Mouse (Mus musculus): ENCODE results near the gene Akr1c14. TPM values are rescaled to one million over a fixed set of nuclear protein-coding genes. Genes with fewer than 3 reads are reported as not detected.
"Not testable (repeated sequence)": the region's sequence is repeated elsewhere in the genome, so short reads cannot be mapped to it uniquely, and the experiment has no call there.

The Akr1c14 gene
- polyA plus RNA-seq, 1 experiment, result 0.46 TPM

- Histone ChIP-seq H3K4me1 (ENCODE audit: control insufficient read depth, insufficient read depth, low read length) (no peaks in the 10 kb centered on the region), H3K36me3 (ENCODE audit: control insufficient read depth, insufficient read depth, low read length) (no peaks in the 10 kb centered on the region)
- TF ChIP-seq CTCF (IDR thresholded peaks at IDR 0.05; ENCODE audit: control insufficient read depth, insufficient read depth, insufficient replicate concordance, low read depth, low read length) (no peak), POLR2A (IDR thresholded peaks at IDR 0.05; ENCODE audit: control insufficient read depth, low read depth, low read length) (no peak)
Measured at GRCm38 (mm10) chr13:4046841-4047240, 2.0 kb upstream of the Akr1c14 start.

DNA sequence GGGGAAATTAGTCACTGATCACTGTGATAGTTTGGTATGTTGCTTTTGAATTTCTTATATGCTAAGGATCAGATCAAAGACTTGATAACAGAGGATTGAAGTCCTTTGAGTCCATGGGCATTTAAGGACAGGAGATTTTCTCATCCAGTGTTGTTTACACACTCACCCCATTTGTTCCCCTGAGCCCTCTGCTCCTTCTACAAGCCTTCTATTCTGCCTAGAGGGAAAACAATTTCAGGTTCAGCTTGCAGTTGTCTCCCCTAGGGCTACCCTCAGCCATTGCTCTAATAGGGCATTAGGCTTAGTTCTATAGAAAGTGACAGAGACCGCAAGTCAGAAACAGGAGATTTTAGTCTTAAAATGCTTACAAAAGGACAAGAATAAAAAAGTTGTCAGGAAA lies 585 bp upstream of the Akr1c14 start:
- H3K4me1 ChIP-seq (ENCODE audit: control insufficient read depth, insufficient read depth, low read length), result no peaks in the 10 kb centered on the region
- no peaks in the 10 kb centered on the region for H3K27me3 ChIP-seq (ENCODE audit: control insufficient read depth, insufficient read depth, low read length)
- no peak overlapping the region for H3K4me3 ChIP-seq (ENCODE audit: control insufficient read depth, low read depth, low read length)
- H3K36me3 ChIP-seq (ENCODE audit: control insufficient read depth, insufficient read depth, low read length), result no peaks in the 10 kb centered on the region
- no peak for TF ChIP-seq POLR2A (IDR thresholded peaks at IDR 0.05; ENCODE audit: control insufficient read depth, low read depth, low read length)
- no peak for TF ChIP-seq CTCF (IDR thresholded peaks at IDR 0.05; ENCODE audit: control insufficient read depth, insufficient read depth, insufficient replicate concordance, low read depth, low read length)
- no peak overlapping the region for H3K27ac ChIP-seq (ENCODE audit: control insufficient read depth, insufficient read depth, low read depth, low read length)

More at GRCm38 (mm10) chr13:4046841-4047240, 2.0 kb upstream of the Akr1c14 start:
- no peak overlapping the region for H3K27ac ChIP-seq (ENCODE audit: control insufficient read depth, insufficient read depth, low read depth, low read length)
- H3K27me3 ChIP-seq (ENCODE audit: control insufficient read depth, insufficient read depth, low read length), result no peaks in the 10 kb centered on the region
- no peak overlapping the region for H3K4me3 ChIP-seq (ENCODE audit: control insufficient read depth, low read depth, low read length)

DNA sequence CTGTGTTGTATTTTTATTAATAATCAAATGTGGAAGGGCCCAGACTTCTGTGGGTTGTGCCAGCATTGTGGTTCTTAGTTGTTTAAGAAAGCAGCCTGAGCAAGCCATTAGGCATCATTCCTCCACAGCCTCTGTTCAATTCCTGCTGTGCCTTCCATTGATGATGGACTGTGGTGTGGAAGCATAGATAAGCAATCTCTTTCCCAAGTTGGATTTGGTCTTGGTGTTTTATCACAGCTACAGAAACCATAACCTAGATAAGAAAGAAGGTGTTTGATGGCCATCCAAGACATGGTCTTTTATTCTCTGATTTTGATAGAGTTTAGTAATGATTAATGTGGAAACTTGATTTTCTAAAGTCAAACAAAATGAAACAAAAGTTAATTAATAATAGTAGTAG lies 844 bp downstream of the Akr1c14 start:
- Histone ChIP-seq H3K36me3 (ENCODE audit: control insufficient read depth, insufficient read depth, low read length) (no peaks in the 10 kb centered on the region), H3K4me3 (ENCODE audit: control insufficient read depth, low read depth, low read length) (no peak overlapping the region), H3K27ac (ENCODE audit: control insufficient read depth, insufficient read depth, low read depth, low read length) (no peak overlapping the region), H3K27me3 (ENCODE audit: control insufficient read depth, insufficient read depth, low read length) (no peaks in the 10 kb centered on the region), H3K4me1 (ENCODE audit: control insufficient read depth, insufficient read depth, low read length) (no peaks in the 10 kb centered on the region)
- no peak for TF ChIP-seq CTCF (IDR thresholded peaks at IDR 0.05; ENCODE audit: control insufficient read depth, insufficient read depth, insufficient replicate concordance, low read depth, low read length)

DNA sequence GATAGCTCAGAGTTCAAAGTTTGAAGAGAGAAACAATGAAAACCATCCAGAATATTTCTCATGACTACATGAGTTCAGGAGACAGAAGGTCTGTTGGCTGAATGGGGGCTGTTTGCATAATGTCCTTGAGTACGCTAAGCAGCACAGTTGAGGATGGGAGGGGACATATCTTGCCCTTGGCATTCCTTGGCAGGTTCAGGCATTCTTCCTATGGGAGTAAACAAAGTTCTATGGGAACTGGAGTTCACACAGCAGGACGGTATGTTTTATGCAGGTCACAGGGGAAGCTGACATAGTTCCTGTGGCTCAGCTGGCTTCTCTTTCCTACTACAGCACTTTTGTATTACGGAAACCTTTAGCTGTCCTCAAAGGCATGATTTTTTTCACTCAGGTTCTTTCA lies 6.6 kb downstream of the Akr1c14 start:
- Histone ChIP-seq H3K36me3 (ENCODE audit: control insufficient read depth, insufficient read depth, low read length) (no peaks in the 10 kb centered on the region), H3K4me3 (ENCODE audit: control insufficient read depth, low read depth, low read length) (no peak overlapping the region), H3K4me1 (ENCODE audit: control insufficient read depth, insufficient read depth, low read length) (no peaks in the 10 kb centered on the region), H3K27me3 (ENCODE audit: control insufficient read depth, insufficient read depth, low read length) (no peaks in the 10 kb centered on the region), H3K27ac (ENCODE audit: control insufficient read depth, insufficient read depth, low read depth, low read length) (no peak overlapping the region)
- TF ChIP-seq CTCF (IDR thresholded peaks at IDR 0.05; ENCODE audit: control insufficient read depth, insufficient read depth, insufficient replicate concordance, low read depth, low read length) (no peak), POLR2A (IDR thresholded peaks at IDR 0.05; ENCODE audit: control insufficient read depth, low read depth, low read length) (no peak)

DNA sequence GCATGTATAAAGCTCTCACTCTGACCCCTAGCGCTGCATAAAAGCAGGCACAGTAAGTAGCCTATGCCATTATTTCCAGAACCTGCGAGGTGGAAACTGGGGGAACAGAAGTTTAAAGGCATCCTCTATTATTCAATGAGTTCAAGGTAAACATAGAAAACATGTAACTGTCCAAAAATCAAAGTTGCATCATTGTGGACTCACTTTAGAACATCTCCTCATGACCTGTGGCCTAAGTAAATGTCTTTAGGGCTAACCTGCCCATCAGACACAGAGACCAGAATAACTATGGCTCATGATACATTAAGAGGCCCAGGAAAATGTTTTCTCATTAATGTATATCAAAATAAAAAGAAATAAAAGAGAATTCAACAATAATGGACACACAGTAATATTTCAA lies 7.4 kb downstream of the Akr1c14 start:
- TF ChIP-seq CTCF (IDR thresholded peaks at IDR 0.05; ENCODE audit: control insufficient read depth, insufficient read depth, insufficient replicate concordance, low read depth, low read length), result no peak
- TF ChIP-seq POLR2A (IDR thresholded peaks at IDR 0.05; ENCODE audit: control insufficient read depth, low read depth, low read length), result no peak
- Histone ChIP-seq H3K27me3 (ENCODE audit: control insufficient read depth, insufficient read depth, low read length) (no peaks in the 10 kb centered on the region), H3K27ac (ENCODE audit: control insufficient read depth, insufficient read depth, low read depth, low read length) (no peak overlapping the region; the same call in 1 of the 2 replicates), H3K4me3 (ENCODE audit: control insufficient read depth, low read depth, low read length) (no peak overlapping the region), H3K36me3 (ENCODE audit: control insufficient read depth, insufficient read depth, low read length) (no peaks in the 10 kb centered on the region), H3K4me1 (ENCODE audit: control insufficient read depth, insufficient read depth, low read length) (no peaks in the 10 kb centered on the region)

GRCm38 (mm10) chr13:4058239-4058638 lies 9.4 kb downstream of the Akr1c14 start:
- H3K27ac ChIP-seq (ENCODE audit: control insufficient read depth, insufficient read depth, low read depth, low read length); H3K4me3 ChIP-seq (ENCODE audit: control insufficient read depth, low read depth, low read length); H3K4me1 ChIP-seq (ENCODE audit: control insufficient read depth, insufficient read depth, low read length); H3K36me3 ChIP-seq (ENCODE audit: control insufficient read depth, insufficient read depth, low read length); H3K27me3 ChIP-seq (ENCODE audit: control insufficient read depth, insufficient read depth, low read length): not testable (repeated sequence)

DNA sequence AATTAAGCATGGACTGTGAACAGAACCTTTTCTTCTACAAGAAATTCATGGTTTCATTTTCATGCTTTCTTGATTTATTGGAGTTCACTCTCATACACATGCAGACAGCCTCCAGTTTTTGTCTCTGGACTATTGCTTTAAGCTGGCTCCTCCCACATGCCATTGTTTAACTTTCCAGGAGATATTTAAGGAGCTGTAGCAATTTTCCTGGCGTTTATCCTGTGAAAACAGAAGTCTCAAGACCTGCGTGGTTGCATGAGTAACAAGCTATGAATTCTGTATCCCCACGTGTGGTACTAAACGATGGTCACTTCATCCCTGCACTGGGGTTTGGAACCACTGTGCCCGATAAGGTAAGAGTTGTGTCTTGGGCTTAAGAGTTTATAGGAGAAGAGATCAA lies 10.6 kb downstream of the Akr1c14 start:
- Histone ChIP-seq H3K4me1 (ENCODE audit: control insufficient read depth, insufficient read depth, low read length) (no peaks in the 10 kb centered on the region), H3K27me3 (ENCODE audit: control insufficient read depth, insufficient read depth, low read length) (no peaks in the 10 kb centered on the region), H3K27ac (ENCODE audit: control insufficient read depth, insufficient read depth, low read depth, low read length) (0 out of 2 replicates have a peak overlapping the region, but pooled peaks have one; percentile 8), H3K36me3 (ENCODE audit: control insufficient read depth, insufficient read depth, low read length) (no peaks in the 10 kb centered on the region), H3K4me3 (ENCODE audit: control insufficient read depth, low read depth, low read length) (peak overlapping the region; percentile 24; the same call in 1 of the 2 replicates)
- TF ChIP-seq CTCF (IDR thresholded peaks at IDR 0.05; ENCODE audit: control insufficient read depth, insufficient read depth, insufficient replicate concordance, low read depth, low read length), result no peak
- TF ChIP-seq POLR2A (IDR thresholded peaks at IDR 0.05; ENCODE audit: control insufficient read depth, low read depth, low read length), result no peak

DNA sequence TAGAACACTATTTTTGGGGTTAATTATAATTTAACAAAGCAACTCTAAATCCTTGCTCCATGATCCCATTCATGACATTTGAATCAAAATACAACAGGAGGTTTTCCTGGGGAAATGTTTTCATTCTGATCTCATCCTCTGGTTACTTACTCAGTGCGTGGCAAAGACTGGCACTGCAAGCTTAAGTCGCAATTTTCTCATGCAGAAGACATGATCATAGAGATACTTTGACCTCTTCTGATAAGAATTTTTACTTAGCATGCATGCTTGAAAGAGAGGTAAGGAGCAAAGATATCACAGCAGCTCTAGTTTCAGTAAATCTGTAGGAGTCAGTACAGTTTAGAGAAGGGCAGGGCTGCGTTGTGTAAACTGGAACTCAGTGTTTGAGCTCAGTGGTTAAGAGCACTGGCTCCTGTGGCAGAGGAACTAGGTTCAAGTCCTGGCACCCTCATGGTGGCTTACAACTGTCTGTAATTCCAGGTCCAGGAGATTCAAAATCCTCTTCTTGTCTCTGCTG lies 11.5 kb downstream of the Akr1c14 start:
- Histone ChIP-seq H3K4me1 (ENCODE audit: control insufficient read depth, insufficient read depth, low read length) (no peaks in the 10 kb centered on the region), H3K4me3 (ENCODE audit: control insufficient read depth, low read depth, low read length) (no peak overlapping the region), H3K27ac (ENCODE audit: control insufficient read depth, insufficient read depth, low read depth, low read length) (no peak overlapping the region), H3K36me3 (ENCODE audit: control insufficient read depth, insufficient read depth, low read length) (no peaks in the 10 kb centered on the region), H3K27me3 (ENCODE audit: control insufficient read depth, insufficient read depth, low read length) (no peaks in the 10 kb centered on the region)
- TF ChIP-seq POLR2A (IDR thresholded peaks at IDR 0.05; ENCODE audit: control insufficient read depth, low read depth, low read length) (no peak), CTCF (IDR thresholded peaks at IDR 0.05; ENCODE audit: control insufficient read depth, insufficient read depth, insufficient replicate concordance, low read depth, low read length) (no peak)
